Mouse (Mus musculus) left cerebral cortex, postnatal 4 days (tissue): ENCODE data around the gene Cby3. TPM values are rescaled to one million over a fixed set of nuclear protein-coding genes. Genes with fewer than 3 reads are reported as not detected.
"Not testable (repeated sequence)": the region's sequence is repeated elsewhere in the genome, so short reads cannot be mapped to it uniquely, and the experiment has no call there.

ENCODE experiments used
- DNase-seq: peaks from one replicate; pipeline ENCODE4 v3.0.0-alpha.2; 2022
- intact Hi-C: fragments of 180-260 bp; cut with DNase I; formaldehyde crosslinking; loops from one replicate; pipeline ENCODE4 v1.15.1; 2025
- total RNA-seq, 2 experiments: library from RNA; stranded (reverse); gene quantifications; 2 replicates each; pipeline ENCODE4 v1.2.3; 2021

The Cby3 gene
- total RNA-seq, 2 experiments from 2014 or later: not detected

DNA sequence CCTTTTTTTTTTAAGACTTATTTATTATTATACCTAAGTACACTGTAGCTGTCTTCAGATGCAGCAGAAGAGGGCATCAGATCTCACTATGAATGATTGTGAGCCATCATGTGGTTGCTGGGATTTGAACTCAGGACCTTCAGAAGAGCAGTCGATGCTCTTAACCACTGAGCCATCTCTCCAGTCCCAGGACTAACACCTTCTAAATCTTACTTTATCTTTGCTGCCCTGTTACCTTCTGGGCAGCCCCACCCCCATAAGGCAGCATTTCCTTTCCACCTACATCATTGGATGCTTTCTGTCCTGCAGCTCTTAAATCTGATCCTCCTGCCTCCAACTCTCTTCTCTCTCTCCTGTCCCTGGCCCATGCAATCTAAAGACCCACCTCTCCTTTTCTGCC is 7.0 kb downstream of the Cby3 start:
- intact Hi-C loops: loop anchor here (10.0 kb wide), 1 partner anchor 126 kb away; the partner anchor contains the start of gene Ltc4s
- not testable (repeated sequence) for DNase-seq

DNA sequence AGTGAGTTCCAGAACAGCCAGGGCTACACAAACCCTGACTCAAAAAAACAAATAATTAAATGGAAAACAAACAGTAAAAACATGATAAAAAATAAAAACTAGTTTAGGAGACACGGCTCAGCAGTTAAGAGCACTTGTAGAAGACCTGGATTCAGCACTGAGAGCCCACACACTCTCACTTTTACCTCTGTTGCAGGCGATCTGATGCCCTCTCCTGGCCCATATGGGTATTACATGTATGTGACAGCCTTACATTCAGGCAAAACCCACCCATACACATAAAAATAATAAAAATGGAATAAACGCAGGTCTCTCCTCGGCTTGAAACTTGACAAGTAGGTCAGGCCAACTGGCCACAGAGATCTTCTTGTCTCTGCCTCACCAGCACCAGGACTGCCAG is 10.3 kb downstream of the Cby3 start:
- intact Hi-C loops: loop anchor here (10.0 kb wide), 1 partner anchor 130 kb away; the partner anchor contains the start of gene Ltc4s
- peak; percentile 77 for DNase-seq

DNA sequence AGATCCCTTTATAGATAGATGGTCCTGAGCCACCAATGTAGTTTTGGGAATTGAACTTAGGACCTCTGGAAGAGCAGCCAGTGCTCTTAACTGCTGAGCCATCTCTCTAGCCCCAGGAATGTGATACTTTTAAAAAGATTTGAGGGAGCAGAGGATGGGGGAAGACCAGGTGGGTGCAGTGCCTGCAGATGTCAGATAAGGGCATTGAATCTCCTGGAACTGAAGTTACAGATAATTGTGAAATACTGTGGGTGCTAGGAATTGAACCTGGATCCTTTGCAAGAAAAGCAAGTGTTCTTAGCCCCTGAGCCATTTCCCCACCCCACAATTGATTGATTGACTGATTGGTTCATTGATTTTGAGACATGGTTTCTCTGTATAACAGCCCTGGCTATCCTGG is 11.1 kb downstream of the Cby3 start:
- intact Hi-C loops: loop anchor here (10.0 kb wide), 1 partner anchor 131 kb away; the partner anchor contains the start of gene Ltc4s

GRCm38 (mm10) chr11:50367531-50367930 is 13.3 kb downstream of the Cby3 start:
- no peak for DNase-seq
- intact Hi-C loops: loop anchor here (10.0 kb wide), 1 partner anchor 133 kb away; the partner anchor contains the start of gene Ltc4s

More for the DNA sequence above, 11.1 kb downstream of the Cby3 start:
- DNase-seq: no peak

DNA sequence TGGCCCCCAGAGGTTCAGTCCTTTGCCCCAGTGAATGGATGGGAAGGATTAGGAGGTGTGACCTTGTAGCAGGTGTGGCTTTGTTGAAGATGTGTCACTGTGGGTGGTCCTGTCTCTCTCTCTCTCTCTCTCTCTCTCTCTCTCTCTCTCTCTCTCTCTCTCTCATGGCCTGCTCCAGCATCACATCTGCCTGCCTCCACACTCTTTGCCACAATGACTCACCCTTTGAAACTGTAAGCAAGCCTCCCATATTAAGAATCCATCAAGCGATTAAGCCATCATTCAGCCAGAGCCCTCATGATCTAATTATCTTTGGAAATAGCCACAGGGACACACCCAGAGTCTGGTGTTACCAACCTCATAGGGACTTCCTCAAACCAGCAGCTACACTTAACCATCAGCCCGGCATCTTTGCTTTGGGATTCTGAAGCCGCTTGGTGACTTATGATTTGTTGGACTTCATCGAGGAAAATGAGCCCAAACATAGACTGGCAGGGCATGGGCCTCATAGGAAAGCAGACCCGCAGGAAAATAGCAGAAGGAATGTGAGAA is 15.2 kb downstream of the Cby3 start:
- intact Hi-C loops: loop anchor here (10.0 kb wide), 1 partner anchor 135 kb away; the partner anchor contains the start of gene Ltc4s
- DNase-seq: no peak

- DNase-seq: peak; percentile 29
- intact Hi-C loops: no loop called here
Measured at GRCm38 (mm10) chr11:50370969-50371368, 16.7 kb downstream of the Cby3 start.

DNA sequence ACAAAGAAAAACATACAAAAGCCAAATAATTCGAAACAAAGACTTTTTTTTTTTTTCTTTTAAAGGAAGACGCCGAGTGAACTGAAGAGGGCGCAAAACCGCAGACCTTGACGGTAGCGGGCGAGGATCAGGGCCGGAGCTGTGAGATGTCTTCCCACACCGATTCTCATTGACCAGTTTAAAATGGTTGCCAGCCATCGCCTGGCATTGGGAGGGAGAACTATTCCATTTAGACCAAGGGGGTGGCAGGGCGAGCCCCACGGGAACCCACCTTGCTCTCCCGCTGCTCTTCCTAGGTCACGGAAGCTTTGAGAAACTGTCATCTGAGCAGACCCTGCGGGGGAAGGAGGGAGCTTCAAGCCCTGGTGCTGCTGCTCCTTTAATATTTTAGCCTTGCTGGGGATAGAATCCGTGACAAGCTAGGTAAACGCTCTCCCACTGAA is 17.2 kb downstream of the Cby3 start:
- intact Hi-C loops: no loop called here
- peak; percentile 78 for DNase-seq

DNA sequence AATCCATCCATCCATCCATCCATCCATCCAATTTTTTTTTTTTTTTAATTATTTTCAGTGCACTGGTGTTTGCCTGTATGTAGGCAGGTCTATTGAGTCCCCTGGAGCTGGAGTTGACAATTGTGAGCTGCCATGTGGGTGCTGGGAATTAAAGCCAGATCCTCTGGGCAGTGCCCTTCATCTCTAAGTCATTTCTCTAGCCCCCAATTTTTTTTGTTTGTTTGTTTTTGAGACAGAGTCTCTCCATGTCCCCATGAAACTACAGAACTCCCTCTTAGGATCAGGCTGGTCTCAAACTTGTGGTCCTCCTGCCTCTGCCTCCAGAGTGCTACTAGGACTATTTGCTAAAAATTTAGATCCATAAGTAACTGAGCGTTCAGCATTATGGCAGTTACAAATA is 17.6 kb downstream of the Cby3 start:
- intact Hi-C loops: no loop called here
- no peak for DNase-seq

DNA sequence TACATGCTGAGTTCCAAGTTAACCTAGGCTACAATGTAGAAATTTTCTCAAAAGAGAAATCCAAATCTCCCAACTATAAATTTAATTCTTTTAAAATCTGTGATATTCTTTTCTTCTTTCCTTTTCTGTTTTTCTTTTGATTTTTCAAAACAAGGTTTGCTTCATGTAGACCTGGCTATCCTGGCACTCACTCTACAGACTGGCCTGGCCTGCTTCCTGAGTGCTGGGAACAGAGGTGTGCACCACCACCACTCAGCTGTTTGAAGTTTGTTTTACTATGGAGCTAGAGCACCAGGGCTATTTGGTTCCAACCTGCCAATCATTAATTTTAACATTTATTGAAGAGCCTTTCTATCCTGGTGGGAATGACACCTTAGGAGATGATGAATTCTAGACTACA is 18.8 kb downstream of the Cby3 start:
- DNase-seq: no peak
- intact Hi-C loops: no loop called here

DNA sequence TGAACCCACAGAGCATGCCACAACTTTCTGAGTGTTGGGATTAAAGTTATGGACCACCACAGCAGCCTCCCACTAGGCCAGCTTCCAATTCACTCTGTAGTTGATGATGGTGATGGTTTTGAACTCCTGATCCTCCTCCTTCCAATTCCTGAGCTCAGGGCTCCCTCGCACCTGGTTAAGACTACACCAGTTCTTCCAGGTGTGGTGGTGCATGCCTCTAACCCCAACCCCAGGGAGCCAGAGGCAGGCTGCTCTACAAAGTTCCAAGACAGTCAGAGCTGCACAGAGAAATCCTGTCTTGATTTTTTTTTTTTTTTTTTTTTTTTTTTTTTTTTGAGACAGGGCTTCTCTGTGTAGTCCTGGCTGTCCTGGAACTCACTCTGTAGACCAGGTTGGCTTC is 19.4 kb downstream of the Cby3 start:
- DNase-seq: no peak
- intact Hi-C loops: no loop called here

DNA sequence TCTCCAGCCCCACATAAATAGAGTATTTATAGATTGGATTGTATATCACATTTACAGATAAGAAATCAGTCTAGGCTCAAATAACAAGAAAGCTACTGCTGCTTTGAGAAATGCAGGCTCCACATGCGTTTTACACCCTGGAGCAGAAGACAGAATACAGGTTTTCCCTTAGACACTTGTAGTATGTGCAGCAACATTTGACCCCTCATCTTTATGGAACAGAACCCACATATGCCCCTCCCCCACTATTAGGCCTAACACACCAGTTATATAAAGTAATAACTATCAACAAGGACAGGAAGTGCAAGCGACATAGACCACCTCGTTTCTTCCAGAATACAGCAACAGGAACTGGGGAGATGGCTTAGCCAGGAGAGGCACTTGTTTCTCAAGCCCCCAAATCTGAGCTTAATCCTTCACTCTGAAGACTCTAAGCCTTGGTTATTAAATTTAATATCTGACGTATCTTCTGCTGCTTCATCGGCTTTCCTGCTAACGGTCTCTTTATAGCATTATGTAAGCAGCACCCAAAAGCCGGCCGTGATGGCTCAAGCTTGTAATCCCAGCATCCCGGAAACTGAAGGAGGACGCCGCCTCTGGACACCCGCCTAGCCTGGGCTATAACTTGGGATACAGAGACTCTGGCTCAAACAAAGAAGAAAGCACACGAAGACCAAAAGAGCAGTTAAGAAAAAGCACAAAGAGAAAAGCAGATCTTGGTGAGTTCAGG is 20.2 kb downstream of the Cby3 start:
- intact Hi-C loops: no loop called here
- DNase-seq: no peak

DNA sequence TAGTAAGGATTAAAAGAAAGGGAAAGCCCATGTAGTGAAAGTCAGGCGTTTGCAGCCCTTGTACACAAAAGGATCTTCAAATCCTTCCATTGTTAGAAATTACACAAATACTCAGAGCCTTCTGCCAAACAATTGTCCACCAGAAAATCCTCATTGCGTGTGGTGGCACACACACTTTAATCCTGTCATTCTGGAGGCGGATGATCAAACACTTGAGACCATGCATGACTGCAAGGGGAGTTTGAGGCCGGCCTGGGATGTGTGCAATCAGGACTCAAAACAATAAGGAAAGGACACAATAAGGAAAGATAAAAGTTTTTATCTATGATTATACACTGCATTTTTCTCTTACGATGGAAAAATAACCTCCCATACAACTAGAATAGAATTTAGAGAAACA is 21.2 kb downstream of the Cby3 start:
- DNase-seq: no peak
- intact Hi-C loops: no loop called here

DNA sequence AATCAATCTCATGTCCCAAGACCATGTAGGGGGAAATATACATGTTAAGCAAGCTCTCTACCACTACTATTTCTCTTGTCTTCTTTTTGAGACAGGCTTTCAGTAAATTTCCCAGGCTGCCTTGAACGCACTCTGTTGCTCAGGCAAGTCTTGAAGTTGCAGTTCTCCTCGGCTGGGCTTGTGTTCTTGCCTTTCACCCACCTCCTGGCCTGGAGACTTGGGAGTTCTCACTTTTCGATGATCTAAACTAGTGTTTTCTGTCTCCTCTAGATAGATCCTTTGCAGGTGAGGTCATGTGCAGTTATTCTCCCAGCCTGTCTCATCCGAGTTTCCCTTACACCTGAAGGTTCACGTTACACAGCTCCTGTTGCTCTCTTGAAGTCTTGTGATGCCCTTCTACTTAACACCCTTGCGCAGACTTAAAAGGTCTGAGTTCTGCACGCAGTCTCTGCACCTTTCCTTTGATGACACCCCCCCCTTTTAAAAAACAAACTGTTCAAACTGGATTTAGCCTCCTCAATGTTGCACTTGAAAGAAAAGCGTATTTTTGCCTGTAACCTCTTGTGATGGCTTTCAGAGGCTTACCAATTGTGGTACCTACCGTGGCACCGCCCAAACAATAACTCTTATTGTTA is 22.0 kb downstream of the Cby3 start:
- intact Hi-C loops: no loop called here
- DNase-seq: no peak

GRCm38 (mm10) chr11:50376911-50377891 is 22.9 kb downstream of the Cby3 start, which contains the start of gene Hnrnph1:
Gene Hnrnph1, plus strand, starts transcription at chr11:50376990.
- intact Hi-C loops: no loop called here
- DNase-seq: peak; percentile 99

GRCm38 (mm10) chr11:50377892-50378684 is 23.8 kb downstream of the Cby3 start:
- peak; percentile 86 for DNase-seq
- intact Hi-C loops: no loop called here

DNA sequence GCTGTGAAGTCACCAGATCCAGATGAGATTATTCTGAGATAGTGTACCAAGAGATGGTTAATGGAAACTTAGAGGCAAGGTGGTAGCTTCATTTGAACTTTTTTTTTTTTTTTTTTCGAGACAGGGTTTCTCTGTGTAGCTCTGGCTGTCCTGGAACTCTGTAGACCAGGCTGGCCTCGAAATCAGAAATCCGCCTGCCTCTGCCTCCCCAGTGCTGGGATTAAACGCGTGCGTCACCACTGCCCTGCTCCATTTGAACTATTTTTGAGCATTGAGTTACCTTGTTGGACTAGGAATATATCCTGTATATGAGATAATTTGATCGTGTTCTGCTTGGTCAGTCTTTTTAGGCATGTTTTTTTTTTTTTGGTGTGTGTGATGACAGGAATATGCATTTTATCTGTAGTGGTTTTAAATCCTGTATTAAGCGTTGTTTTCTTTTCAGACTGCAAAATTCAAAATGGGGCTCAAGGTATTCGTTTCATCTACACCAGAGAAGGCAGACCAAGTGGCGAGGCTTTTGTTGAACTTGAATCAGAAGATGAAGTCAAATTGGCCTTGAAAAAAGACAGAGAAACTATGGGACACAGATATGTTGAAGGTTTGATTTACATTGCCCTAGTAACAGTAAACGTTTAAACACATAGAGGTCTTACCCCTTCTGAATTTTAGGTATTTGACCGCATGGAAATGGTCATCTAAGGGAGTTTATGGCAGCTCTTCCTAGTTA is 24.9 kb downstream of the Cby3 start:
- intact Hi-C loops: no loop called here

GRCm38 (mm10) chr11:50381311-50381710 is 27.0 kb downstream of the Cby3 start:
- intact Hi-C loops: loop anchor here (10.0 kb wide), 1 partner anchor 87 kb away; the partner anchor contains the start of gene Maml1
- no peak for DNase-seq

More for the DNA sequence above, 24.9 kb downstream of the Cby3 start:
- DNase-seq: no peak

- no peak for DNase-seq
- intact Hi-C loops: loop anchor here (10.0 kb wide), 1 partner anchor 92 kb away; the partner anchor contains the start of gene Maml1
Measured at GRCm38 (mm10) chr11:50387167-50387679, 33.0 kb downstream of the Cby3 start.
